Mouse (Mus musculus) heart, postnatal 0 days (tissue): ENCODE data around the gene Gm20379.

Source experiments
- CTCF ChIP-seq: IDR thresholded peaks from 2 replicates; pipeline ENCODE4 v1.5.1; 2016; ENCODE audit warnings: antibody characterized with exemption, control low read depth, low read depth
- EP300 ChIP-seq: IDR thresholded peaks from 2 replicates; pipeline ENCODE4 v1.6.1; 2016; ENCODE audit warnings: antibody characterized with exemption, low read depth

GRCm38 (mm10) chr13:92275292-92275691 lies 30.5 kb upstream of the Gm20379 start:
- no peak for TF ChIP-seq CTCF
- TF ChIP-seq EP300: no peak
